Mouse (Mus musculus): Measurements from ENCODE around the gene Hist1h2ad. TPM values are rescaled to one million over a fixed set of nuclear protein-coding genes. Genes with fewer than 3 reads are reported as not detected.
"Not testable (repeated sequence)": the region's sequence is repeated elsewhere in the genome, so short reads cannot be mapped to it uniquely, and the experiment has no call there.

The Hist1h2ad gene
- polyA plus RNA-seq, 1 experiment = 7.2 TPM

DNA sequence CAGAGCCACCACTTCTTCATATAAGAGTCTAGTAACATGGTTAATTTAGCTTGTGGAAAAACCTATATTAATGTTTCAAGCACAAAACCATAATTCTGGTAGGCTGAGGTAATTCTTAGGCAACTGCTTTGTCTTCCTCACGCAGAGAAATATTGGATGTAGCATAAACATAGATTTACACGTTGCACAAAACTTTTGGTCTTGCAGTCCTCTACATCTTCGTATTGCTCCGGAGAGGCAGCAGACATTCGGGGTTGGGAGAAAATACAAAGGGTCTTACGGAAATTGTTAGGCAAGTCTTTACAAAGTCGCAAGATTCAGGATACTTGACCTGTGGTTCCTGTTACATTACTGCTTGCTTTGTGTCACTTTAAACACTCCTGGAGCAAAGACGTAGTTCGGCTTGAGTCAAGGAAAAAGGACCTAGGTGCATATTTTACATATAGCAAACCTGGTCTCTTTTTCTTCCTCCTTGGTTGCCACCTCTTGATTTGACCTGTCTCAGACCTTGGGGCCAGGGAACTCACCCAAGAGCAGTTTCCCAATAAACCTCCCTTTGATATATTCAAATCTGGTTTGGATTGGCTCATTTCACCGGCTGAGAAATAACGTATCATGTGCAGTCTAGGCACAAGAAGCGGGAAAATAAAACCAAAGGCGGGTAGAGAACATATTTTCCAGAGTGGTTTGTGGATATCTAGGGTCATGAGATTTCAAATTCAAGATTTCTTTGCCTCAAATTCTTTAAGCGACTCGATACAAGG lies 39.6 kb upstream of the Hist1h2ad start:
- DNase-seq (ENCODE audit: low read depth) = no peak

DNA sequence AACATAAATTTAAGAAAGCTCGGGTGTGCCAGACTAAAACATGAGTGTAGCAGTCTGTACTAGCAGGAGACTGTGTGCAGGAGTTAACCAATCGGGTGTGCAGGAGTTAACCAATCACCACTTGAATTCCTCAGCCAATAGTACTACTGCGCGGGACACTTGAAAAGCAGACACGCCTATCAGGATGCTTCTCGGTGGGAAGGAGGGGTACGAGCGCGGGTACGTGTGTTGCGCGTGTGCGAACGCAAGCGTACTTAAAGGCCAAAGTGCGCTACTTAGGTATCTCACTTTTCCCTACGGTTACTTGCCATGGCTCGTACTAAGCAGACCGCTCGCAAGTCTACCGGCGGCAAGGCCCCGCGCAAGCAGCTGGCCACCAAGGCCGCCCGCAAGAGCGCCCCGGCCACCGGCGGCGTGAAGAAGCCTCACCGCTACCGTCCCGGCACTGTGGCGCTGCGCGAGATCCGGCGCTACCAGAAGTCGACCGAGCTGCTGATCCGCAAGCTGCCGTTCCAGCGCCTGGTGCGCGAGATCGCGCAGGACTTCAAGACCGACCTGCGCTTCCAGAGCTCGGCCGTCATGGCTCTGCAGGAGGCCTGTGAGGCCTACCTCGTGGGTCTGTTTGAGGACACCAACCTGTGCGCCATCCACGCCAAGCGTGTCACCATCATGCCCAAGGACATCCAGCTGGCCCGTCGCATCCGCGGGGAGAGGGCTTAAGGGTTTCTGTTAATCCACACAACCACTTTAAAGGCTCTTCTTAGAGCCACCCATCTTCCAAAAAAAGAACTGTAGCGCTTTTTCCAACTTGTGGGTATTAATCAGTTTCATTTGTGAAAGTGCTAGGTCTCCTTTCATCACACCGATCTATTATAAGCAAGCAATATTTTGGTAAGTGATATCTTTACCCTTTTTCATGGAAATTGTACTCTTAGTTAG lies 38.8 kb upstream of the Hist1h2ad start, which contains the start of gene Hist1h3g:
Gene Hist1h3g (plus strand): TSS at position 286 of the 939 bp plus-strand sequence.
- peak; percentile 25; the same call in 1 of the 2 replicates for TF ChIP-seq POLR2A (IDR thresholded peaks at IDR 0.05; ENCODE audit: borderline replicate concordance, extremely low read depth, insufficient read depth, insufficient read length, poor library complexity, severe bottlenecking)
- peak; percentile 99 for DNase-seq (ENCODE audit: low read depth)

More for the DNA sequence above, 39.6 kb upstream of the Hist1h2ad start:
- TF ChIP-seq CTCF (IDR thresholded peaks at IDR 0.05; ENCODE audit: borderline replicate concordance, extremely low read depth, insufficient read depth, insufficient read length) = no peak
- TF ChIP-seq POLR2A (IDR thresholded peaks at IDR 0.05; ENCODE audit: borderline replicate concordance, extremely low read depth, insufficient read depth, insufficient read length, poor library complexity, severe bottlenecking) = no peak

DNA sequence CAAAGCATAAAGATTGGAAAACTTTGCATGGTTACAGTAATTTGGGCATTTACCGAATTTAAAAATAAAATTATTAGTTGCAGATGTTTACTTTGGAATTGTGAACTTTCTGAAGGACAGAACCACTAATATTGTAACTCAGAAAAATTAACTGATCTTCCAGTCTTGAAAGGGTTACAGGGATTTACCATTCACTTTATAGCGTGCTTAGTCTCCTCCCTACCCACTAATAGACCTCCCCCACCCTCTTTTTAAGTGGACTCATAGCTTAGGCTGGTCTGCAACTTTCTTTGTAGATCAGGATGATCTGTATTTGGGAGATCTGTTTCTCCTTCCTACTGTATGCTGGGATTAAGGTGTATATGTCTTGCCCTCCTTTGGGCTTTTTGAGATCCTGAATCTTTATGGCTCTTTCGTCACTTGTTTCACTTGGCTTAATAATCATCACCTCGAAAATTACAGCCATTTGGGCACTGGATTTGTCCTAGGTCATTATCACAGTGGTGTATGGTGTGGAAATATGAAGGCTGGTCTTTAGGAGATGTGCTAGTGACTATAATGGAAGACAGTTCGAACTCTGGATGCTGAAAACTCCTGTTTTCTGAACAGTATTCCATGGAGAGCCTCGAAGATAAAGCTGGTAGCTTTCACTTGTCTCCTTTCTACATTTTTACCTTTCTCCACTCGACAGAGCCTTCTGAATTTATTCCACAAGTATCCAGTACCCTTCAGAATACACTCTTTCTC lies 37.9 kb upstream of the Hist1h2ad start:
- TF ChIP-seq CTCF (IDR thresholded peaks at IDR 0.05; ENCODE audit: borderline replicate concordance, extremely low read depth, insufficient read depth, insufficient read length) = no peak
- no peak for TF ChIP-seq POLR2A (IDR thresholded peaks at IDR 0.05; ENCODE audit: borderline replicate concordance, extremely low read depth, insufficient read depth, insufficient read length, poor library complexity, severe bottlenecking)
- DNase-seq (ENCODE audit: low read depth) = peak; percentile 42

DNA sequence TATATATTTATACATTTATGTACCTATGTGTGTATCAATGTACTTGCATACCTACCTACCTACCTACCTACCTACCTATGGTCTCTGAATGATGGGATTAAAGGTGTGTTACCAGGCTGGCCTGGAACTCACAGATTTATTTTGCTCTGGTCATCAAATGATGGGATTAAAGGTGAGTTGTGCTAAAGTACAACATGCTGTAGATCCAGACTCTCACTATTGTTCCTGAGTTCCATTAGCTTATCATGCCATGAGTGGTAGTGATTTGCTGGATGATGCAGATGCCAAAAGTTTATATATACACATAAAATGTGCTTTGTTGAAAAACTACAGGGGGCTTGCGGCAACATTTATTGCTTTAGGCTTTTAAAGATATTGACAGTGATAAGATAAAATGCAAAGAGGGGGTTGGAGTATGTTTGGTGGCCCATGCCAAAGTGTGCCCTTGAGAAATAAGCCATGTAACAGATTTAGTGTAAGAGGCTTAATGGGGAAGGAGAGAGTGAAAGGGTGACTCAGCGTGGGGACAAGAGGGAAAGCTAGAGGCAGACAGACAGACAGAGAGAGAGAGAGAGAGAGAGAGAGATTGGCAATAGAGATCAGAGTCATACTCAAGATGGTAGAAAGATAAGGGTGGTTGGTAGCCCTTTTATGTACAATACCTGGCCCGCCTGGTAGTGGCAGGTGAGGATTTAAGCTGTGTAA lies 37.0 kb upstream of the Hist1h2ad start:
- no peak for DNase-seq (ENCODE audit: low read depth)
- TF ChIP-seq CTCF (IDR thresholded peaks at IDR 0.05; ENCODE audit: borderline replicate concordance, extremely low read depth, insufficient read depth, insufficient read length) = no peak
- TF ChIP-seq POLR2A (IDR thresholded peaks at IDR 0.05; ENCODE audit: borderline replicate concordance, extremely low read depth, insufficient read depth, insufficient read length, poor library complexity, severe bottlenecking) = no peak

DNA sequence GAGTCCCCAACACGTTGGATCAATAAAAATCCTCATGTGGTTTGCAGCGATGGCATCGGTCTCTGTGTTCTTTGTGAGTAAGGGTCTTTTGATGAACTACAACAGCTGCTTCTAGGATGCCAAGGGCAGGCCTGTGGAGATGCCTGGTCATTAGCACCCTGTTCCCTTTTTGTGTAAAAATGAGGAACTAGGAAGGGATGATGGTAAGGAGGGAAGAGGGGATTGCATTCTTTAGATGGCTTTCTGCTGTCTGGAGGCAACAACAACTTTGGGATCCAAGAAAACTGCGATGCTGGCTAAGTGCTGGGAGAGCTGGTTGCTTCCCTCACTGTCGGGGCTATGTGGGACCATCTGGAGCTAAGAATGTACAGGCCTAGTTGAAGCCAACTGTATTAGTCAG lies 35.9 kb upstream of the Hist1h2ad start:
- TF ChIP-seq CTCF (IDR thresholded peaks at IDR 0.05; ENCODE audit: borderline replicate concordance, extremely low read depth, insufficient read depth, insufficient read length) (no peak), POLR2A (IDR thresholded peaks at IDR 0.05; ENCODE audit: borderline replicate concordance, extremely low read depth, insufficient read depth, insufficient read length, poor library complexity, severe bottlenecking) (no peak)
- DNase-seq (ENCODE audit: low read depth) = no peak

DNA sequence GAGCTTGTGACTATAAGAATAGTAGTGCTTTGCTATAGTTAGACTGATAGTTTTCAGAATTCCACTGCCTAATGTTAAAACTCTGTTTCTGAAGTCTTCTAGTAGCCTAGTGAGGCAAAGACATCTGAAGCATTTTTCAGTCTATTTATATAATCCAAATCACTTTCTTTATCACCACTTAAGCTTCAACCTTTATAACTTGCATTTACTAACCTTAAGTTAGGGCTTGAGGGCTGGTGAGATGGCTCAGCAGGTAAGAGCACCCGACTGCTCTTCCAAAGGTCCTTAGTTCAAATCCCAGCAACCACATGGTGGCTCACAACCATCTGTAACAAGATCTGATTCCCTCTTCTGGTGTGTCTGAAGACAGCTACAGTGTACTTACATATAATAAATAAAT lies 34.4 kb upstream of the Hist1h2ad start:
- not testable (repeated sequence) for DNase-seq (ENCODE audit: low read depth)

DNA sequence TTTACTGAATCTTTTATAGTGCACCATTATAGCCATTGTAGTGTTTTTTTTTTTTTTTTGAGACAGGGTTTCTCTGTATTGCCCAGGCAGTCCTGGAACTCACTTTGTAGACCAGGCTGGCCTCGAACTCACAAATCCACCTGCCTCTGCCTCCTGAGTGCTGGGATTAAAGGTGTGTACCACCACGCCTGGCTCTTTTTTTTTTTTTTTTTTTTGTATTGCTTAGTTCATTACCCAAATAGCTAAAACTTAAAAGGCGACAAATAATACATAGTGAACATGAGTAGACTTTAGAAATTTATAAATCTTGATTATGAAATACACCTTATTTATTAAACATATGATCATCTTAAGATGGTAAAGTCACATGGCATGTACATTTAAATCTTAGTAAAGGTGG lies 32.7 kb upstream of the Hist1h2ad start:
- DNase-seq (ENCODE audit: low read depth) = no peak
- TF ChIP-seq CTCF (IDR thresholded peaks at IDR 0.05; ENCODE audit: borderline replicate concordance, extremely low read depth, insufficient read depth, insufficient read length) = no peak
- TF ChIP-seq POLR2A (IDR thresholded peaks at IDR 0.05; ENCODE audit: borderline replicate concordance, extremely low read depth, insufficient read depth, insufficient read length, poor library complexity, severe bottlenecking) = no peak

DNA sequence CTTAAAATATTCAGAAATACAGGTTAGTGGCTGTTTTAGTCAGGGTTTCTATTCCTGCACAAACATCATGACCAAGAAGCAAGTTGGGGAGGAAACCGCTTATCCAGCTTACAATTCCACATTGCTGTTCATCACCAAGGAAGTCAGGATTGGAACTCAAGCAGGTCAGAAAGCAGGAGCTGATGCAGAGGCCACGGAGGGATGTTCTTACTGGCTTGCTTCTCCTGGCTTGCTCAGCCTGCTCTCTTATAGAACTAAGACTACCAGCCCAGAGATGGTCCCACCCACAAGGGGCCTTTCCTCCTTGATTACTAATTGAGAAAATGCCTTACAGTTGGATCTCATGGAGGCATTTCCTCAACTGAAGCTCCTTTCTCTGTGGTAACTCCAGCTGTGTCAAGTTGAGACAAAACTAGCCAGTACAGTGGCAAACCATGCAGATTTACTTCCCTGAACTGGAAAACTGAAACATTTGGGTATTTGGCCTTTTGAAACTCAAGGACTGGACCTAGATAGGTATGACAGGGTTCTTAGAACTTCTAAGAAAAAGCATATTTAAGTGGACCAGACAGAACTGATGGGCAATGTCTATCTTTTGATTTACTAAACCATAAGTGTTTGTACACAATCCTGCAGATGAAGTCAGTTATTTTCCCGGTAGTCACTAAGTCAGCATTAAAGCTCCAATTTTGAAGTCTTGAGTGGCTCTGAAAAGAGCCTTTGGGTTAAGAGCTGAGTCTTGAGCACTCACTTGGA lies 31.8 kb upstream of the Hist1h2ad start:
- DNase-seq (ENCODE audit: low read depth) = peak; percentile 11

DNA sequence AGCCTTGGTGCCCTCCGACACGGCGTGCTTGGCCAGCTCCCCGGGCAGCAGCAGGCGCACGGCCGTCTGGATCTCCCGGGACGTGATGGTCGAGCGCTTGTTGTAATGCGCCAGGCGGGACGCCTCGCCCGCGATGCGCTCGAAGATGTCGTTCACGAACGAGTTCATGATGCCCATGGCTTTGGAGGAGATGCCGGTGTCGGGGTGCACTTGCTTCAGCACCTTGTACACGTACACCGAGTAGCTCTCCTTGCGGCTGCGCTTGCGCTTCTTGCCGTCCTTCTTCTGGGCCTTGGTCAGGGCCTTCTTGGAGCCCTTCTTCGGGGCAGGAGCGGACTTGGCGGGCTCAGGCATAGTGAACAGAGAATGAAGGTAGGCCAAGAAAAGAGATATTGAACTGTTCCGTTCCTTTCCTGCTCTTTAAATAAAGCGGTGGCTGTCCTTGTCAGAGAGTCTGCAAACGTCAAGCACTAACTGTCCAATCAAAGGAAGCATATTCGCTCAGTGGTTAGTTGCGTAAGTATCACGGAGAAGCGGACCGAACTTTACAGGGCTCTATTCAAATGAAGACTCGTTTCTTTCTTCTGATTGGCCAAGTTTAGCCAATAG lies 31.1 kb upstream of the Hist1h2ad start, which contains the start of gene Hist1h2bh:
Gene Hist1h2bh (minus strand): TSS at position 394 of the 609 bp plus-strand sequence.
- DNase-seq (ENCODE audit: low read depth) = peak; percentile 98
- TF ChIP-seq POLR2A (IDR thresholded peaks at IDR 0.05; ENCODE audit: borderline replicate concordance, extremely low read depth, insufficient read depth, insufficient read length, poor library complexity, severe bottlenecking) = peak; percentile 37; the same call in 1 of the 2 replicates
